Mouse (Mus musculus) kidney, postnatal 14 days (tissue): Measurements from ENCODE around the gene Slc17a2.
"Not testable (repeated sequence)": the region's sequence is repeated elsewhere in the genome, so short reads cannot be mapped to it uniquely, and the experiment has no call there.

Source experiments
- DNase-seq: peaks from one replicate; pipeline ENCODE4 v3.0.0; 2022; ENCODE audit warnings: mixed read lengths

The Slc17a2 gene

DNA sequence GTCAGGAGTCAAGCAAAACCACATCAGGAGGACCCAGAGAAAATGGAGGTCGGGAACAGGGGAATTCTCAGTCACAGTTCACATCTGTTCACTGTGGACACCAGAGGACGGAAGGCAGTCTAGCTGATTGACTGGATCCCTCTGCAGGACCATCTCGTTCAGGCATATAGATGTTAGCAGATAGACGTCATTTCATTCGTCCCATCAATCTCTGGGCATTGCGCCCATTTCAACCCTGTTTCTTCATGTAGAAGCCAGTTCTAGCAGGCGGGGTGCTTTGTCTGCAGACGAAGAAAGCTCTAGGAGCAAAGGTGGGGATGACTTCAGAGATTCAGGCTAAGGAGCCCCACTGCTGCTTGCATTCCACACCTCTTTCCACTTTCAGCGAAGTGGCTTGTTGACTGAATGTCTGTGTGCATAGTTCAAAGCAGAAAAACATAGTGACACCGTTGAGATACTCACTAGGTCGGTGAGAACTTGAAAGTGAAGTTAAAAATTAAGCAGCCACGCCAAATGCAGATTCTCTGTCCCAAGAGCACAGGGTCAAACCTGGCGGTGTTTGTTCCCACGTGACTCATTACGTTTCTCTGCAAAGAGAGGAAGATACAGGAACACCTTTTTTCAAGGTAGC is at the start of gene Slc17a2:
Gene Slc17a2 (plus strand): TSS at position 572 of the 631 bp plus-strand sequence.
- peak; percentile 32 for DNase-seq

GRCm38 (mm10) chr13:23757211-23757773 is 49.5 kb upstream of the Slc17a2 start:
- no peak for DNase-seq

GRCm38 (mm10) chr13:23757921-23758320 is 48.9 kb upstream of the Slc17a2 start:
- no peak for DNase-seq

- no peak for DNase-seq
Observed at GRCm38 (mm10) chr13:23759251-23759771, 47.5 kb upstream of the Slc17a2 start.

DNA sequence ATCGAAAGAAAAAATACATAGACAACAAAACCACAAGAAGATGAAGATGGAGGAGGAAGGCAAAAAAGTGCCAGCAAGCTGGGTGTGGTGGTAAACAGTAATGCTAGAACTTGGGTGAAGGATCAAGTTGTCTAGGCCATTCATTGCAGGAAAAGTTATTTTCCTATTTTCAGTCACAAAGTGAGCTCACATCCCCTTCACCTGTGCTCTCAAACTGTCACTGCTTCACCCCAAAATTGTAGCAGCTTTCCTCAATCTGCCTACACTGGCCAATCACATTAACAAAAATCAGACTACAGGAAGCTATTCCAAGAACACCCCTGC is 46.9 kb upstream of the Slc17a2 start:
- no peak for DNase-seq

GRCm38 (mm10) chr13:23760240-23760971 is 46.4 kb upstream of the Slc17a2 start:
- no peak for DNase-seq

- DNase-seq, result peak; percentile 99
Observed at GRCm38 (mm10) chr13:23760972-23761864, 45.6 kb upstream of the Slc17a2 start, which contains the start of gene Hist1h4a. TSS of gene Hist1h4a (minus strand) at chr13:23761230.

DNA sequence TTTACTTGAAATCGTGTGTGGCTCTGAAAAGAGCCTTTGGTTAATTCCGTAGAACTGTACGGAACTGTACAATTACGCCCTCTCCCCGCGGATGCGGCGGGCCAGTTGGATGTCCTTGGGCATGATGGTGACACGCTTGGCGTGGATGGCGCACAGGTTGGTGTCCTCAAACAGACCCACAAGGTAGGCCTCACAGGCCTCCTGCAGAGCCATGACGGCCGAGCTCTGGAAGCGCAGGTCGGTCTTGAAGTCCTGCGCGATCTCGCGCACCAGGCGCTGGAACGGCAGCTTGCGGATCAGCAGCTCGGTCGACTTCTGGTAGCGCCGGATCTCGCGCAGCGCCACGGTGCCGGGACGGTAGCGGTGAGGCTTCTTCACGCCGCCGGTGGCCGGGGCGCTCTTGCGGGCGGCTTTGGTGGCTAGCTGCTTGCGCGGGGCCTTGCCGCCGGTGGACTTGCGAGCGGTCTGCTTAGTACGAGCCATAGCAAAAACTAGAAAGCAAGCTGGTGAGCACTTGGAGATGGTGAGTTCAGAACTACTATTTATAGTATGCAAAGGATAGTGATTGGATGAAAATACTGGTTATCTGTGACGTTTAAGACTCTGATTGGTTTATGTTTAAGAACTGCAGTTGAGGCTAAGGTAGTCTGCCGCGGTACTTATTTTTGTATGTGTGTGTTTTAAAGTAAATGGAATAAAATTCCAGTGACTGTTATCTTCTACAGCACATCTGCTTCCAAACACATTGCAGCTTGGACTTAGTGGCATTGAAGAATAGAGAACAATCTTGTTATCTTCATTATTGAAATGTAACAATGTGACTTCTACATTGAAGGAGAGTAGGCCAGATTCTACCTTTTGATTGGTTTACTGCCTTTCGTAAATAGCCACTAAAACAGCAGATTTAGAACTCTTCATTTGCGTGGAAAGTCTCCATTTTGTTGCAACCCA is 44.6 kb upstream of the Slc17a2 start, which contains the start of gene Hist1h3a:
Gene Hist1h3a (minus strand): TSS at position 516 of the 951 bp plus-strand sequence.
- peak; percentile 79 for DNase-seq

DNA sequence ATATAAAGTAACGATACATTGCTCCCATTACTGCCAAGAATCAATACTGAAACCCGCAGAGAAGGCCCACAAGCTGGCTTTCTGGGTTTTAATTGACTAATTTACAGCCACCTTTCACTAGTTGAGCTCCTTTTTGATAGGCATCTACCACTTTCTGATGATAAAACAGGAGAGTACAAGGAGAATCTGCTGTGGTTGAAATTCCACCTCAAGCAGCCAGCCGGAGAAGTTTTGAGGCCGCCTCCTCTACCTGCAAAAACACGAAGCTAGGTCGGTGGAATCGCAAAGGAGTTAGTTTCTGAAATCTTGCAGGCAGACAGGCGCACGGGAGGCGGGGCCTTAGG is 43.6 kb upstream of the Slc17a2 start:
- no peak for DNase-seq

DNA sequence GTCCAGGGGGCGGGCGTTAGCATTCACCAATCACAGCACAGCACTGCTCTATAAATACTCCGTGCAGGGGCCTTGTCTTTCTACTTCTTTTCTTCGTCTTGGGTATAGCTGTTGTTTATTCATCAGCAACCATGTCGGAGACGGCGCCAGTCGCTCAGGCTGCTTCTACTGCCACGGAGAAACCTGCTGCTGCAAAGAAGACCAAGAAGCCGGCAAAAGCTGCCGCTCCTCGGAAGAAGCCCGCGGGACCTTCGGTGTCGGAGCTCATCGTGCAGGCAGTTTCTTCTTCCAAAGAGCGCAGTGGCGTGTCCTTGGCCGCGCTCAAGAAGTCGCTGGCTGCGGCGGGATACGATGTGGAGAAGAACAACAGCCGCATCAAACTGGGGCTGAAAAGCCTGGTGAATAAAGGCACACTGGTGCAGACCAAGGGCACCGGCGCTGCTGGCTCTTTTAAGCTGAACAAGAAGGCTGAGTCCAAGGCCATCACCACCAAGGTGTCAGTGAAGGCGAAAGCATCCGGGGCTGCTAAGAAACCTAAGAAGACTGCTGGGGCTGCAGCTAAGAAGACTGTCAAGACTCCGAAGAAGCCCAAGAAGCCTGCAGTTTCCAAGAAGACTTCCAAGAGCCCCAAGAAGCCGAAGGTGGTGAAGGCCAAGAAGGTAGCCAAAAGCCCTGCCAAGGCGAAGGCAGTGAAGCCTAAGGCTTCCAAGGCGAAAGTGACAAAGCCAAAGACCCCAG is 43.0 kb upstream of the Slc17a2 start, which contains the start of gene Hist1h1a:
Gene Hist1h1a (plus strand): TSS at position 81 of the 738 bp plus-strand sequence.
- peak; percentile 90 for DNase-seq

GRCm38 (mm10) chr13:23764324-23765171 is 42.2 kb upstream of the Slc17a2 start:
- no peak for DNase-seq

GRCm38 (mm10) chr13:23765172-23765513 is 41.6 kb upstream of the Slc17a2 start:
- DNase-seq, result no peak

- no peak for DNase-seq
Observed at GRCm38 (mm10) chr13:23766772-23767171, 40.0 kb upstream of the Slc17a2 start.

DNA sequence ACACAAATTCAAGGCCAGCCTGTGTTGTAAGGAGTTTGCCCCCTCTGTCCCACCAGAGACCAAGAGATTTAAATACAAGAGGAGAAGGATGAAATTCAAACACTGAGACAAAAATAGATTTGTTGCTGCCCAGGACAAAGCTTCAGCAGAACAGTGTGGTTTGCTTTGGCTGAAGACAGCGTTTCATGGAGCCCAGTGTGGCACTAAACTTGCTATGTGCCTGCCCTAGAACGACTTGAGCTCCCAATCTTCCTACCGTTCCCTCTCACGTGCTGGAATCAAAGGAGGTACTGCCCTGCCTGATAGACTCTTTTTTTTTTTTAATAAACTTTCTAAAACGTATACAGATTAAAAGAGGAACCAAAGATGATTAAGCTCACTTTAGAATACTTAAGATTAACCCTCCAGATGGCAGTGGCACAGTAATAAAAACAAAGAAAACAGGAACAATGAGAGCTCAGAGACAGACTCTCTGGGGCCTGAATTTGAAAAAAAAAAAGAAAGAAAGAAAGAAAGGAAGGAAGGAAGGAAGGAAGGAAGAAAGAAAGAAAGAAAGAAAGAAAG is 37.9 kb upstream of the Slc17a2 start:
- DNase-seq, result no peak

- not testable (repeated sequence) for DNase-seq
Observed at GRCm38 (mm10) chr13:23769613-23770012, 37.2 kb upstream of the Slc17a2 start, which contains the start of gene Trim38. TSS of gene Trim38 (plus strand) at chr13:23769913.

DNA sequence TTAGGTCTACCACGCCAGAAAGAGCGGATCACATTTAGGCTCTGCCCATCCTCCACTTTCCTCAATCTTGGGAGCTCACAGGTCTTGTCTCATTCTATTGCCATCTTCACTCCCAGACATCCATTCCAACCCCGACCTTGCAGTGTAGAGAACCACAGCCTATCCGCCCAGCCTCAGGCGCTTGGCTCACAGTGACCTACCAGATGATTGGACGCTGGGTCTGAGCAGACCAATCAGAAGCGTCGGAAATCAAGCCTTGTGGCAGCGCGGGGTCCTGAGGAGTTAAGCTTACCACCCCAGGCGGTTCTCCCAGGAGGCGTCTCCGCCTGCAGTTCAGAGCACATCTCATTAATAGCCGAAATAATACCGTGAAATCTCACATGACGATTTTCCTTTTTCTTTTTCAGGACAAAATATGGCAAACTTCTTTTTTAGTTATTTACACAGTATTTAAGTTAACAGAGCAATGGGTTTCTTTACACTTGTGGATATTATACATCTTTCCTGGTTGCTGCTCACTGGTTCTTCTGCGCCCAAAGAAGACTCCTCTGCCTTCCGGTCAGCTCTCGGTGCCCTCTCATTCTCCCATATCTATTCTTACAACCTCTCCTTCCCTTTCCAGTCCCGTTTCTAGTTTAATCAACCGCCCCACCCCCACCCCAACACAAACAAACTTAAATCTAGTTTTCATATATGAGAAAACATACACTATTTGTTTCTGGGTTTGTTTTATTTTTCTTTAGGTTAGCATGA is 34.1 kb upstream of the Slc17a2 start:
- DNase-seq, result peak; percentile 29

DNA sequence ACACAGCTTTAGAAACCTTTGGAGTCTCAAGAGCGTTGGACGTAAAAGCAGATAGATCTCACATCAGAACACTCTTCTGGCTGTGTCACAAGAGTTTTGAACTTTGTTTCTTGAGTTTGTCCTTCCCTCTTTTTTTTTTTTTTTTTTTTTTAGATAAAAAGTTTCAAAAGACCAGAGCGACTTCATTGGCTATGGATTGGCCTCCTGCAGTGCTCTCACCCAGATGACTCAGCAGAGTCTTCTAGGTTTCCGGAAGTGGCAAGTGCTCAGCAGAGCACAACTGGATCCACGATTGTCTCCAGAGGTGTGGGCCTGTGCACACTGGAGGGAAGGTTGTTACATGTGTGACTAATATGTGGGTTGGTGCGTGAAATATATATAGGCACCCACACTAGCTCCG is 28.5 kb upstream of the Slc17a2 start:
- no peak for DNase-seq

- no peak for DNase-seq
Observed at GRCm38 (mm10) chr13:23779025-23779424, 27.8 kb upstream of the Slc17a2 start.

DNA sequence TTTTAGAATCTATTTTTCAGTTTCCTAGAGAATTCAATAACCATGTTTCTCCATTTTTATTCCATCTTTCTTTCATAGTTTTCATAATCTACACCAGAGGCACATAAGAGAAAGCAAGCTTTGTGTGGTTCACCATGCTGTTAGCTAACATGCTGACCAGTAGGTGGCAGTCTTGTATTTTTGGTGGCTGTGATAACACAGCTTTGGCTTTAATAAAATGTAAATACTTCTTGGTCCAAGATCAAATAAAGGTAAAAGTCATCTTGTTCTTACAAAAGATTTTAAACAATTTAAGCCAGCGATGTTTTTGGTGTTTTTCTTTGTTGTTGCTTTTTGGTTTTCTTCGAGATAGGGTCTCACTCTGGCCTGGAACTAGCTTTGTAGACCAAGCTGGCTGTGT is 14.3 kb upstream of the Slc17a2 start:
- DNase-seq, result peak; percentile 51
